Mouse (Mus musculus) limb, embryonic 12.5 days (tissue): ENCODE measurements at regions not wholly inside any gene's neighbourhood (a gene's known extent, or its start where the extent isn't known, plus 50 kb on each side); places are given as distances from the start of the nearest gene placed in this dataset.
A peak's percentile ranks its signal among the peaks of the same experiment; 100 is the strongest.

ENCODE experiments used
- ATAC-seq: fragments of 200-750 bp; cut with Nextera tagmentation; 2 replicates; pipeline ENCODE4 v1.8.0; 2017; ENCODE audit warnings: low read depth, moderate TSS enrichment; ENCODE audit not compliant: insufficient number of reproducible peaks, insufficient read depth, low FRiP score, low TSS enrichment
- H3K27ac ChIP-seq: fragments of 300-500 bp; sonication (generic); 2 replicates; pipeline ENCODE4 v1.5.1; 2016; ENCODE audit warnings: mild to moderate bottlenecking, moderate library complexity
- H3K27me3 ChIP-seq: fragments of 300-500 bp; sonication (generic); 2 replicates; pipeline ENCODE4 v1.6.1; 2016; ENCODE audit warnings: mild to moderate bottlenecking, moderate library complexity
- H3K36me3 ChIP-seq: fragments of 300-500 bp; sonication (generic); 2 replicates; pipeline ENCODE4 v1.6.1; 2016; ENCODE audit warnings: mild to moderate bottlenecking, moderate library complexity
- H3K4me1 ChIP-seq: fragments of 300-500 bp; sonication (generic); replicated peaks from 2 replicates; pipeline ENCODE4 v1.6.1; 2016
- H3K4me2 ChIP-seq: fragments of 300-500 bp; sonication (generic); 2 replicates; pipeline ENCODE4 v1.6.1; 2016; ENCODE audit warnings: mild to moderate bottlenecking, moderate library complexity
- H3K4me3 ChIP-seq: fragments of 300-500 bp; sonication (generic); replicated peaks from 2 replicates; pipeline ENCODE4 v1.5.1; 2016; ENCODE audit warnings: mild to moderate bottlenecking
- H3K9ac ChIP-seq: fragments of 300-500 bp; sonication (generic); replicated peaks from 2 replicates; pipeline ENCODE4 v1.6.1; 2016; ENCODE audit warnings: mild to moderate bottlenecking, moderate library complexity
- H3K9me3 ChIP-seq: fragments of 300-500 bp; sonication (generic); 2 replicates; pipeline ENCODE4 v1.6.1; 2016; ENCODE audit warnings: mild to moderate bottlenecking, moderate library complexity
- WGBS: fragments of 180-500 bp; shearing (Covaris S2); methylation state at CpG from one replicate; pipeline ENCODE4 v1.1.7; 2016; 5-methylcytosine and 5-hydroxymethylcytosine counted together

DNA sequence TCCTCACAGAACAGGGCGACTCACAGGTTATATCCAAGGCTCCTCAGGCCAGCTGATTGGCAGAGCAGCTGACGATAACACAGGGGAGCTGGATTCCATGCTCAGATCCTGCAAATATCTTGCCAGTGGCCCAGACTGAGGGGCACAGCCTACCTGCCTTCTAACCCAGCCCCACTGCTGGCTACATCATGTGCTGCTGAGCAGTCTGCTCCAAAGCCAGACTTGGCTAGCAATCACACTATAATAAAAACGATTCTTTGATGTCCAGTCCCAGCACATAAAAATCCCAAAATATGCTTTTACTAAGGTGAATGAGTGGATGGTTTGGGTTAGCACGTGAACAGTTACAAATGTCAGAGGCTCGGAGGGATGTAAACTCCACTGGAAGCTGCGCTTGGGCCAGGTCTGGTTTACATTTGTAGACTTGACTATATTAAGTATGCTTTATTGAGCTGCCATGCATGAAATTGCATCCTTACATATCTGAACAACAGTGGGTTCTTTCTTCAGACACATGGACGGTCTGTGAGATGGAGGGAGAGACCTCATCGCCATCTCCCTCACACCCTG is 200.2 kb downstream of the Thbs2 start:
- Histone ChIP-seq H3K27ac (peak overlapping the region; percentile 75), H3K9ac (no peak overlapping the region), H3K4me1 (peaks cover 60% of the 10 kb centered on the region), H3K4me3 (no peak overlapping the region), H3K27me3 (no peaks in the 10 kb centered on the region), H3K36me3 (no peaks in the 10 kb centered on the region), H3K9me3 (no peaks in the 10 kb centered on the region), H3K4me2 (no peak overlapping the region)
- ATAC-seq, result peak; percentile 67
- WGBS, result 33% methylated on average over 8 of the region's 8 CpGs

- Histone ChIP-seq H3K4me2 (no peak overlapping the region), H3K4me1 (peaks cover 59% of the 10 kb centered on the region)
- 79% methylated on average over 10 of the region's 10 CpGs for WGBS
Observed at GRCm38 (mm10) chr17:14492936-14493335, 201.1 kb downstream of the Thbs2 start.

DNA sequence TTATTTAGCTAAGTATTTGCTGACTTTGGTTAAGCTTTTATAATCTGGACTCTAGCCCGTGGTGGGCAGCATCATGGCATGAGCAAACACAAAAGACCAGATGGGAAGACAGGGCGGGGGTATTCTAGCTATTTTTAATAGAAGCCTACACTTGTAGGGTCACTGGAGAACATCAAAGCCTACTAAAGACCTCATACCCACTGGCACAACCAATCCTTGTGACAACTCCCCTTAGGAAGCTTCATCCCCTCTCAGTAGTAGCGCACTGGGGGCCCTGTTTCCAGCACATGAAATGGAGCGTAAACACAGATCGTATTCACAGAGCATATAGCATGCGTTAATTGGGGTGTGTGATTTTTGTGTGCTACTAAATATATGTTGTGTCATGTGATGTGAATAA is 202.4 kb downstream of the Smoc2 start:
- Histone ChIP-seq H3K4me2 (no peak overlapping the region), H3K27me3 (peaks cover 3% of the 10 kb centered on the region), H3K36me3 (no peaks in the 10 kb centered on the region), H3K4me3 (no peak overlapping the region), H3K4me1 (peaks cover 4% of the 10 kb centered on the region), H3K9me3 (0 out of 2 replicates have a peak, but pooled peaks cover 4% of the 10 kb centered on the region), H3K9ac (no peak overlapping the region), H3K27ac (no peak overlapping the region)
- ATAC-seq, result no peak
- 91% methylated on average over 6 of the region's 6 CpGs for WGBS

More at GRCm38 (mm10) chr17:14492936-14493335, 201.1 kb downstream of the Thbs2 start:
- Histone ChIP-seq H3K4me3 (no peak overlapping the region), H3K9ac (no peak overlapping the region), H3K27me3 (no peaks in the 10 kb centered on the region), H3K36me3 (no peaks in the 10 kb centered on the region), H3K9me3 (no peaks in the 10 kb centered on the region), H3K27ac (peak overlapping the region; percentile 75; the same call in 1 of the 2 replicates)
- no peak for ATAC-seq

GRCm38 (mm10) chr17:14478938-14479505 is 199.7 kb downstream of the Smoc2 start:
- H3K27me3 ChIP-seq, result peaks cover 24% of the 10 kb centered on the region
- 0 out of 2 replicates have a peak, but pooled peaks cover 4% of the 10 kb centered on the region for H3K9me3 ChIP-seq
- H3K9ac ChIP-seq, result no peak overlapping the region
- H3K36me3 ChIP-seq, result no peaks in the 10 kb centered on the region
- peaks cover 24% of the 10 kb centered on the region for H3K4me1 ChIP-seq
- no peak overlapping the region for H3K4me3 ChIP-seq
- 88% methylated on average over 10 of the region's 10 CpGs for WGBS
- ATAC-seq, result no peak
- H3K4me2 ChIP-seq, result no peak overlapping the region
- no peak overlapping the region for H3K27ac ChIP-seq

- Histone ChIP-seq H3K9me3 (no peaks in the 10 kb centered on the region), H3K9ac (no peak overlapping the region), H3K4me1 (peaks cover 24% of the 10 kb centered on the region), H3K4me3 (no peak overlapping the region), H3K27ac (peak overlapping the region; percentile 62), H3K27me3 (peaks cover 26% of the 10 kb centered on the region), H3K36me3 (no peaks in the 10 kb centered on the region), H3K4me2 (no peak overlapping the region)
- WGBS, result 33% methylated on average over 12 of the region's 12 CpGs
- ATAC-seq, result peak; percentile 60; the same call in 1 of the 2 replicates
Observed at GRCm38 (mm10) chr17:14476707-14477106, 197.4 kb downstream of the Smoc2 start.

- H3K4me2 ChIP-seq, result peak overlapping the region; percentile 36
Observed at GRCm38 (mm10) chr17:14475778-14476647, 196.7 kb downstream of the Smoc2 start.

GRCm38 (mm10) chr17:14475277-14475676 is 196.0 kb downstream of the Smoc2 start:
- 8% methylated on average over 4 of the region's 4 CpGs for WGBS
- Histone ChIP-seq H3K36me3 (no peaks in the 10 kb centered on the region), H3K4me2 (no peak overlapping the region), H3K4me3 (no peak overlapping the region), H3K9ac (no peak overlapping the region), H3K27ac (no peak overlapping the region), H3K9me3 (no peaks in the 10 kb centered on the region), H3K4me1 (peaks cover 24% of the 10 kb centered on the region), H3K27me3 (peaks cover 29% of the 10 kb centered on the region)
- no peak for ATAC-seq

More at GRCm38 (mm10) chr17:14475778-14476647, 196.7 kb downstream of the Smoc2 start:
- 15% methylated on average over 23 of the region's 23 CpGs for WGBS
- no peaks in the 10 kb centered on the region for H3K9me3 ChIP-seq
- ATAC-seq, result peak; percentile 53; the same call in 1 of the 2 replicates
- no peaks in the 10 kb centered on the region for H3K36me3 ChIP-seq
- H3K9ac ChIP-seq, result no peak overlapping the region
- peaks cover 26% of the 10 kb centered on the region for H3K27me3 ChIP-seq
- peak overlapping the region; percentile 62 for H3K27ac ChIP-seq
- H3K4me3 ChIP-seq, result no peak overlapping the region
- peaks cover 24% of the 10 kb centered on the region for H3K4me1 ChIP-seq

DNA sequence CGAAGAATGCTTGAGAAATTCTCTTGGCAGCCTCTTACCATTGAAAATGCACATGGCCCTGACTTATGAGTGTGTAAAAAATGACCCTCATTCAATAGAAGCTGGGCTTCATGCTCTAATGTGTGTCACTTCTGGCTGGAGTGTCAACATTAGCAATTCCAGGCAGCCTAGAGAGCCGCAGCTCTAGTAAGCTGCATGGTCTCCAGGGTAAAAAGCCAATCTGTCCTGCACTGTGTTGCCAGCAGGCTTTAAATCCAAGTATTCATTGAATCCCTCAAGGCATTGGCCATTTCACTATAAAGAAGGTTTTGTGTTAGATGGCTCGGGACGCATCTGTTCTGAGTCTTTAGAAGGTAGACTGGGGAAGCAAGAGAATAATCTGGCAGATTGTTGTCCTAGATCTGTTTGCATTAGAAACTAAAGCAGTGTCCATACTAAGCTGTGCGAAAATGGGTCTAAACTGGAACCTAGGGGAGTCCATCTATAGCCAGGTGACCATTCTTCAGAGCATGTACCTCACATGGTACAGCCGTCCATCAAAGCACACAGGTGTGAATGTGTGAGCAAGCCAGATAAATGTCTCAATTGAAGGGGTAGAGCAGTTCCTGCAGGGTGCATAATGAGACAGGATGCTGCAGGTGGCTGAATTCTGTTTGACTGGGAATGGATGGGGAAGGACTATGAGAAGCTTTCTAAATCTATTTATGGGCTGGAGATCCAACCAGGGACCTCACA is 189.6 kb downstream of the Smoc2 start:
- Histone ChIP-seq H3K4me3 (no peak overlapping the region), H3K27me3 (peaks cover 3% of the 10 kb centered on the region; the same call in 1 of the 2 replicates), H3K9ac (no peak overlapping the region), H3K9me3 (no peaks in the 10 kb centered on the region), H3K4me2 (no peak overlapping the region), H3K27ac (0 out of 2 replicates have a peak overlapping the region, but pooled peaks have one; percentile 13), H3K36me3 (no peaks in the 10 kb centered on the region), H3K4me1 (peaks cover 28% of the 10 kb centered on the region)
- no peak for ATAC-seq
- WGBS, result 58% methylated on average over 6 of the region's 6 CpGs

- Histone ChIP-seq H3K4me2 (no peak overlapping the region), H3K36me3 (no peaks in the 10 kb centered on the region), H3K9me3 (no peaks in the 10 kb centered on the region), H3K4me3 (no peak overlapping the region), H3K4me1 (peaks cover 20% of the 10 kb centered on the region), H3K27me3 (no peaks in the 10 kb centered on the region), H3K9ac (no peak overlapping the region), H3K27ac (peak overlapping the region; percentile 87)
- 51% methylated on average over 8 of the region's 8 CpGs for WGBS
- peak; percentile 20; the same call in 1 of the 2 replicates for ATAC-seq
Observed at GRCm38 (mm10) chr17:14455251-14455743, 176.0 kb downstream of the Smoc2 start.
